Comparison of ENCODE assay signal across 23 mouse cellular contexts in genomic region chr2:112254675-112255515, GRCm38 (mm10). TPM values are rescaled to one million over a fixed set of nuclear protein-coding genes. Genes with fewer than 3 reads are reported as not detected.
DNase-seq lines count a peak whose midpoint lies in the region; ATAC-seq and TF ChIP-seq lines count a peak whose summit lies in the region.
"Had no signal": no experiment of that assay in that cellular context is flagged by ENCODE, and none has a peak within 500 bp of the region (broad histone marks: within the 10 kb centered on the region; RNA-seq: fewer than 3 reads in every experiment).

No protein-coding gene starts in this region.

- no peak overlapping the region for H3K27ac ChIP-seq in CH12.LX (ENCODE audit: insufficient read depth, low read depth)
- H3K27ac ChIP-seq in forebrain, embryonic 15.5 days (replicated peaks): no peak overlapping the region
- no peak overlapping the region for H3K27ac ChIP-seq in forebrain, embryonic 12.5 days
- H3K27ac ChIP-seq: embryonic facial prominence, embryonic 12.5 days; limb, embryonic 13.5 days; liver, embryonic 14.5 days had no signal

- no peak for TF ChIP-seq CTCF in CH12.LX (conservative IDR thresholded peaks at IDR 0.05 in 1 of 2, IDR thresholded peaks at IDR 0.05 in 1 of 2; ENCODE audit: low read depth in 2 of 2, low read length in 2 of 2)

- no peak overlapping the region for H3K9ac ChIP-seq in CH12.LX (ENCODE audit: insufficient read depth, low read depth)
- H3K9ac ChIP-seq in forebrain, embryonic 15.5 days (replicated peaks): no peak overlapping the region
- H3K9ac ChIP-seq in forebrain, embryonic 12.5 days: no peak overlapping the region
- H3K9ac ChIP-seq: embryonic facial prominence, embryonic 12.5 days; limb, embryonic 13.5 days; liver, embryonic 14.5 days had no signal

- peak; percentile 63 for DNase-seq in 3134 (ENCODE audit: extremely low read depth, insufficient read length, low spot score)
- DNase-seq in CH12.LX (ENCODE audit: extremely low read depth): no peak
- no peak for DNase-seq in cerebellum, adult 9-10 months
- DNase-seq in thymus, postnatal 14 days: no peak
- DNase-seq: cerebellum, adult 11 months; kidney, adult 18-20 months; kidney, postnatal 25 days; layer of hippocampus, adult 9-11 months; right cerebral cortex, postnatal 4 days; thymus, postnatal 36 days had no signal

- H3K27me3 ChIP-seq in CH12.LX (replicated peaks) (no peaks in the 10 kb centered on the region), myocyte (ENCODE audit: control insufficient read depth, insufficient read depth, insufficient read length) (no peaks in the 10 kb centered on the region)
- H3K27me3 ChIP-seq in forebrain, embryonic 15.5 days: no peaks in the 10 kb centered on the region
- no peaks in the 10 kb centered on the region for H3K27me3 ChIP-seq in forebrain, embryonic 12.5 days
- H3K27me3 ChIP-seq: embryonic facial prominence, embryonic 12.5 days; limb, embryonic 13.5 days had no signal

- H3K36me3 ChIP-seq in CH12.LX (replicated peaks in 1 of 2; ENCODE audit: control insufficient read depth in 1 of 2, insufficient read depth in 1 of 2, low read length in 1 of 2): peaks cover 0 to 11% of the 10 kb centered on the region in 2 experiments
- H3K36me3 ChIP-seq in myocyte (ENCODE audit: control insufficient read depth, insufficient read depth): no peaks in the 10 kb centered on the region
- no peaks in the 10 kb centered on the region for H3K36me3 ChIP-seq in forebrain, embryonic 15.5 days
- no peaks in the 10 kb centered on the region for H3K36me3 ChIP-seq in forebrain, embryonic 12.5 days (replicated peaks)
- H3K36me3 ChIP-seq: embryonic facial prominence, embryonic 12.5 days; limb, embryonic 13.5 days had no signal

- TF ChIP-seq RAD21 in CH12.LX (IDR thresholded peaks at IDR 0.05; ENCODE audit: low read depth, low read length): no peak

- dilution Hi-C loops in CH12.LX (cut with MboI; ENCODE audit: extremely low pct_ligation_motif_present, extremely low pct_unique_long_range_greater_than_20kb, low sequenced_read_pairs): no loop called here

- no peak for TF ChIP-seq EP300 in CH12.LX (IDR thresholded peaks at IDR 0.05; ENCODE audit: low read length)

- WGBS in forebrain, embryonic 15.5 days: 71% methylated on average over 7 of the region's 7 CpGs
- 71% methylated on average over 7 of the region's 7 CpGs for WGBS in forebrain, embryonic 12.5 days

- H3K79me2 ChIP-seq in CH12.LX (replicated peaks; ENCODE audit: control insufficient read depth, extremely low read depth, insufficient read depth, poor library complexity, severe bottlenecking): no peaks in the 10 kb centered on the region
- no peaks in the 10 kb centered on the region for H3K79me2 ChIP-seq in myocyte (ENCODE audit: control insufficient read depth, insufficient read depth)

- H3K4me3 ChIP-seq in CH12.LX (replicated peaks in 1 of 3; ENCODE audit: low read depth in 2 of 3, low read length in 2 of 3, poor library complexity in 1 of 3): no peak overlapping the region
- H3K4me3 ChIP-seq in myocyte: no peak overlapping the region
- no peak overlapping the region for H3K4me3 ChIP-seq in forebrain, embryonic 15.5 days
- no peak overlapping the region for H3K4me3 ChIP-seq in forebrain, embryonic 12.5 days (replicated peaks)
- H3K4me3 ChIP-seq: embryonic facial prominence, embryonic 12.5 days; limb, embryonic 13.5 days; megakaryocyte, embryonic 14.5 days had no signal

- H3K4me2 ChIP-seq in CH12.LX (ENCODE audit: insufficient read depth, low read depth, poor library complexity, severe bottlenecking) (no peak overlapping the region), myocyte (ENCODE audit: low read depth) (peak overlapping the region; percentile 7)
- no peak overlapping the region for H3K4me2 ChIP-seq in forebrain, embryonic 15.5 days (replicated peaks)
- H3K4me2 ChIP-seq in forebrain, embryonic 12.5 days: no peak overlapping the region
- H3K4me2 ChIP-seq: embryonic facial prominence, embryonic 12.5 days; limb, embryonic 13.5 days had no signal

- TF ChIP-seq POLR2A in CH12.LX (IDR thresholded peaks at IDR 0.05; ENCODE audit: low read depth, low read length): no peak
- no peak for TF ChIP-seq POLR2A in myocyte (IDR thresholded peaks at IDR 0.05; ENCODE audit: insufficient read length, low read depth)

- in situ Hi-C loops in CH12.LX (cut with MboI; ENCODE audit: low pct_ligation_motif_present, low pct_unique_long_range_greater_than_20kb, low sequenced_read_pairs): no loop called here

- peaks cover 0 to 15% of the 10 kb centered on the region in 2 experiments; a peak in 2 of 4 replicates for H3K4me1 ChIP-seq in CH12.LX (ENCODE audit: control insufficient read depth in 1 of 2, insufficient read depth in 2 of 2)
- no peaks in the 10 kb centered on the region for H3K4me1 ChIP-seq in forebrain, embryonic 15.5 days
- no peaks in the 10 kb centered on the region for H3K4me1 ChIP-seq in forebrain, embryonic 12.5 days
- H3K4me1 ChIP-seq: embryonic facial prominence, embryonic 12.5 days had no signal

- no peaks in the 10 kb centered on the region for H3K9me3 ChIP-seq in CH12.LX (replicated peaks; ENCODE audit: low read length)
- H3K9me3 ChIP-seq in forebrain, embryonic 15.5 days: no peaks in the 10 kb centered on the region
- H3K9me3 ChIP-seq in forebrain, embryonic 12.5 days: no peaks in the 10 kb centered on the region
- H3K9me3 ChIP-seq: embryonic facial prominence, embryonic 12.5 days; limb, embryonic 13.5 days; megakaryocyte, embryonic 14.5 days had no signal

- ATAC-seq in inflammation-experienced regulatory T-cells, adult 6 months: peak; percentile 76
- ATAC-seq in forebrain, embryonic 15.5 days (replicated peaks): no peak
- no peak for ATAC-seq in forebrain, embryonic 12.5 days (ENCODE audit: low FRiP score)

- H3ac ChIP-seq in myocyte (ENCODE audit: control insufficient read depth, insufficient read length): no peak overlapping the region

TF ChIP-seq in CH12.LX, 34 proteins besides CTCF, POLR2A, EP300 and RAD21:
- TF ChIP-seq MEF2A (IDR thresholded peaks at IDR 0.05; ENCODE audit: borderline replicate concordance, low read depth, low read length) (no peak), ZNF384 (IDR thresholded peaks at IDR 0.05; ENCODE audit: low read depth, low read length) (peak; percentile 61)

TF ChIP-seq in myocyte, 11 proteins besides CTCF, POLR2A, EP300 and RAD21:
- no peak for TF ChIP-seq USF1 (IDR thresholded peaks at IDR 0.05; ENCODE audit: low read depth)
- TF ChIP-seq MYOG (IDR thresholded peaks at IDR 0.05; ENCODE audit: control insufficient read depth in 1 of 3, insufficient read depth in 1 of 3, insufficient read length in 2 of 3, low read depth in 2 of 3): no peak

RNA-seq across cellular contexts. Expression of gene Nutm1, which starts 4.2 kb away (rescaled TPM):
- total RNA-seq in CH12.LX (2012; rRNA removed) (0.04 TPM in 1 of 2 replicates, not detected in the other), CH12.LX (2014; rRNA removed) (not detected in 2 replicates)
- polyA plus RNA-seq in CH12.LX (2012; ENCODE audit: insufficient read length, low read depth) (0.08 TPM in 1 of 2 replicates, not detected in the other), myocyte (2012; fragmentation: generic; extraction: Trizol) (not detected)
- polyA plus RNA-seq in inflammation-experienced regulatory T-cells, adult 6 months (2017; shearing (Covaris generic)): not detected
- polyA plus RNA-seq in forebrain, embryonic 15.5 days (2015; fragmentation: Nextera tagmentation; extraction: Ambion mirVana): 0.04 TPM in 1 of 2 replicates, not detected in the other
- not detected in 2 replicates for polyA plus RNA-seq in forebrain, embryonic 12.5 days (2016; fragmentation: Nextera tagmentation; extraction: Ambion mirVana)
- total RNA-seq: gastrocnemius, adult 8-10 months had no signal
- polyA plus RNA-seq: embryonic facial prominence, embryonic 12.5 days; heart, postnatal 0 days; limb, embryonic 13.5 days; liver, embryonic 14.5 days; lung, embryonic 16.5 days; neural tube, embryonic 14.5 days had no signal

RNA-seq across cellular contexts. Expression of gene Nop10, which starts 6.8 kb away (rescaled TPM):
- total RNA-seq in CH12.LX (2012; rRNA removed) (239 and 308 TPM in 2 replicates), CH12.LX (2014; rRNA removed) (448 and 507 TPM in 2 replicates)
- polyA plus RNA-seq in CH12.LX (2012; ENCODE audit: insufficient read length, low read depth) (226 and 251 TPM in 2 replicates), myocyte (2012; fragmentation: generic; extraction: Trizol) (129 TPM)
- 100 to 1,000 TPM; 152 to 243 (median 201) TPM for polyA plus RNA-seq in inflammation-experienced regulatory T-cells, adult 6 months (2017; shearing (Covaris generic))
- 164 and 187 TPM in 2 replicates for polyA plus RNA-seq in forebrain, embryonic 15.5 days (2015; fragmentation: Nextera tagmentation; extraction: Ambion mirVana)
- polyA plus RNA-seq in forebrain, embryonic 12.5 days (2016; fragmentation: Nextera tagmentation; extraction: Ambion mirVana): 152 and 157 TPM in 2 replicates

RNA-seq across cellular contexts. Expression of gene Slc12a6, which starts 10.7 kb away (rescaled TPM):
- total RNA-seq in CH12.LX (2012; rRNA removed): 10.5 and 14.8 TPM in 2 replicates
- total RNA-seq in CH12.LX (2014; rRNA removed): 7.8 and 8.2 TPM in 2 replicates
- 9.1 and 10.5 TPM in 2 replicates for polyA plus RNA-seq in CH12.LX (2012; ENCODE audit: insufficient read length, low read depth)
- polyA plus RNA-seq in inflammation-experienced regulatory T-cells, adult 6 months (2017; shearing (Covaris generic)): 10 to 100 TPM; 37.3 to 57.5 (median 52.3) TPM
- polyA plus RNA-seq in myocyte (2012; fragmentation: generic; extraction: Trizol): 7.0 TPM
- polyA plus RNA-seq in forebrain, embryonic 15.5 days (2015; fragmentation: Nextera tagmentation; extraction: Ambion mirVana): 15.6 and 16.9 TPM in 2 replicates
- polyA plus RNA-seq in forebrain, embryonic 12.5 days (2016; fragmentation: Nextera tagmentation; extraction: Ambion mirVana): 17.2 and 17.6 TPM in 2 replicates

RNA-seq across cellular contexts. Expression of gene Gm21985, which starts 11.2 kb away (rescaled TPM):
- not detected in 2 replicates for total RNA-seq in CH12.LX (2012; rRNA removed)
- 0.51 TPM in 1 of 2 replicates, not detected in the other for total RNA-seq in CH12.LX (2014; rRNA removed)
- not detected in 2 replicates for polyA plus RNA-seq in CH12.LX (2012; ENCODE audit: insufficient read length, low read depth)
- polyA plus RNA-seq in inflammation-experienced regulatory T-cells, adult 6 months (2017; shearing (Covaris generic)): not detected
- polyA plus RNA-seq in myocyte (2012; fragmentation: generic; extraction: Trizol): not detected
- polyA plus RNA-seq in forebrain, embryonic 15.5 days (2015; fragmentation: Nextera tagmentation; extraction: Ambion mirVana): 0.06 TPM in 1 of 2 replicates, not detected in the other
- polyA plus RNA-seq in forebrain, embryonic 12.5 days (2016; fragmentation: Nextera tagmentation; extraction: Ambion mirVana): not detected in 2 replicates
- polyA plus RNA-seq: embryonic facial prominence, embryonic 12.5 days; heart, postnatal 0 days; hindbrain, embryonic 11.5 days; limb, embryonic 13.5 days; liver, embryonic 14.5 days; lung, embryonic 16.5 days; neural tube, embryonic 14.5 days had no signal

RNA-seq across cellular contexts. Expression of gene Lpcat4, which starts 15.6 kb away (rescaled TPM):
- total RNA-seq in CH12.LX (2012; rRNA removed) (17.2 and 19.9 TPM in 2 replicates), CH12.LX (2014; rRNA removed) (10.7 and 12.3 TPM in 2 replicates)
- polyA plus RNA-seq in CH12.LX (2012; ENCODE audit: insufficient read length, low read depth) (66.8 and 75.2 TPM in 2 replicates), myocyte (2012; fragmentation: generic; extraction: Trizol) (32.8 TPM)
- 10 to 100 TPM; 30.4 to 45.0 (median 34.4) TPM for polyA plus RNA-seq in inflammation-experienced regulatory T-cells, adult 6 months (2017; shearing (Covaris generic))
- 13.4 and 15.2 TPM in 2 replicates for polyA plus RNA-seq in forebrain, embryonic 15.5 days (2015; fragmentation: Nextera tagmentation; extraction: Ambion mirVana)
- 8.2 and 13.6 TPM in 2 replicates for polyA plus RNA-seq in forebrain, embryonic 12.5 days (2016; fragmentation: Nextera tagmentation; extraction: Ambion mirVana)
